Mouse (Mus musculus) embryo, embryonic 9.5 days (tissue): ENCODE measurements around the gene Grin2a.

Source experiments
- DNase-seq: peaks from one replicate; pipeline ENCODE4 v3.0.0-alpha.2; 2017; ENCODE audit errors: extremely low spot score

Gene Grin2a

DNA sequence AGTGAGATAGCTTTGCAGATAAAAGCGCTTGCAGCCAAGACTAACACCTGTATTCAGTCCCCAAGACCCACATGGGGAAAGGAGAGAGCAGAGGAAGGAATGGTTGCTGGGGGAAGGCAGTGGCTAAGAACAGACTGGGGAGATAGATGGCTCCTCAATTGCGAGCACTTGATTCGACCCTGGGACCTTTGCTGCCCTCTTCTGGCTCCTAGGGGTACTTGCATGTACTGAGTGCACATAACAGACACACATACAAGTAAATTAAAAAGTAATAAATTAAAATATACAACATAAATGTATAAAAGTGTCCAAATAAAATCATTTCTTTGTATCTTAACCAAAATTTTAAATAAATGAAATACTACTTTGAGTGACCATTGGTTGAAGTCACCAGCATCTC is 129.7 kb downstream of the Grin2a start:
- DNase-seq, result no peak

DNA sequence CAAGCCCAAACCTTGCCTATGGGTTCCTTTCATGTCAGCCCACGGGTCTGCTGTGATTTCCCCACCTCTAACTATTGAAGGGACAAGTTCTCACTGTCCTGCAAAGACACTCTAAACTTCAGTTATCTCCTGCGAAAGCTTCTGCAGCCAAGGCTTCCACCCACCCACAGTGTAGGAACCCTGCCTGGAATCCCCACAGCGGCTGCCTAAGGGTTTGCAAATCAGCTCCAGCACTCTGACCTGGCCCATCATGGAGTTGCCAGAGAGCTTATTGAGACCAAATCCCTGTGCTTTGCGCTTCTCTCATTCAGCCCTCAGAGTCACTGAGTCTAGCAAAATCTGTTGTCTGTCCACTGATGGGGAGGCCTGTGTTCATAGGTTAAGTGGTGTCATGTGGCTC is 130.3 kb downstream of the Grin2a start:
- DNase-seq, result no peak

DNA sequence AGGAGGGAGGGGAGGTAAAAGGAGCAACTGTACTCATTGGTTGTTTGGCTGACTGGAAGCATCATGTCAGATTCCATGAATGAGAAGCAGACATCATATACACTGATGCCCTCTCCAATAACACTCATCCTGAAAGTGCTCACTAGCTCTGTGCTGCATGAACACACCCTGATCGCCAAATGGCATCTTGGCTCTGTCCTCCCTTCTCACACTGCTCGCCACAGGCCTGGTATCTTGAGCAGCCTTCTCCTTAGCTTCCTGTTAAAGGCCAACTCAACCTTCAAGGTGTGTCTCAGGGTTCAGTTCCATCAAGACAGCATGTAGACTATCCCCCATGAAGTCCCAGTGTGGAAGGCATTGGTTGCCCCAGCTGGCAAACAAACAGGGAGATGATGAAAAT is 137.6 kb downstream of the Grin2a start:
- no peak for DNase-seq

- DNase-seq, result no peak
These were observed 143.9 kb downstream of the Grin2a start for GRCm38 (mm10) chr16:9851265-9851988.

DNA sequence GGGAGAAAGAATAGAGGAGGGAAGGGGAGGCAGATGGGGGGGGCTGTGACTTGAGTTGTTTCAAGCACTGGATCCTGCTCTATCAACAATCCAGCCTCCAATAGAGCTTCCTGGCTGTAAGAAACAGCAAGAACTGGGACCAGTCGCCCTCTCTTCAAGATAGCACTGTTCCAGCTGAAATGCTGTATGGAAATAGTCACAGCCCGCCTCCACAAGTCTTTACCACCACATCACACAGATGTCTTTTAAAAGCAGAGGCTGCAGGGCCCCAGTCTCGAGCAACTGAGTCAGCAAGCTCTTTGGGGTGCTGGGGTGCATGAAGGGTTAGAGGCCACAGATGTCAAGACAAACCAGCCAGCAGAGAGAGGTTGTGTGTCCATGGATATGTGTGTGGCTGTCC is 153.9 kb downstream of the Grin2a start:
- DNase-seq, result no peak

DNA sequence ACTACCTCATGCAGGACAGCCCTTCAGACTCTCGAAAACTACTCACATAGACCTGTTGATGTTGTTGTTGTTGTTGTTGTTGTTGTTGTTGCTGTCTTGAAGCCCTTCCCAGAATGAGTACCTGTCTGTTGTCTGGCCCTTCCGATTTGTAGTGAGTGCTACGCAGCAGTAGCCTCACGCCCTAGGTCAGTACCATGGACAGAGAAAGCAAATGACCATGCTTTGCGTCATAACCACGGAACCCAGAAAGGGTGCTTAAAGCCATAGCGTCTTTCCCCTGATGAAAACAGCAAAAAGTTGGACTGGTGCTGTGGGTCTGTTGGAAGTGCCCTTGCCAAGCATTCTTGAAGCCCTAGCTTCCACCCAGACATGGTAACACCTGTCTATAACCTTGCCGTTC is 158.8 kb downstream of the Grin2a start:
- peak; percentile 25 for DNase-seq

DNA sequence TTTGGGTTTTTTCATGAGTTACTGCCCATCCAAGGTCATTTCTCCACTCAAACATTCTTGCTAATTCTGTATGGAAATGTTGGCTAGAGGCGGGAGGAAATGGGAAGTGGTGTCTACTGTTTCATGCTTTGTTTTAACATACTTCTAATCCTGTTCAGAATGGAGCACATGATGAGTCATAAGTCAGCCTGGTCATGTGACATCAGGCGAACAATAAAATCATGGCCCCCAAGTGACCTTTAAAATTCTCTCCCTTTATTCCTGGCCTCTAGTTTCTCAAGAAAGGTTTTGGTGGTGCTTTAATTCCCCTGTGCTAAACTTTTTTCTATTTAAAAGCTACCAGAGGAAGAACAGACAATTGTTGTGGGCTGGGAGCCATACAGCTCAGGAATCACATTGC is 161.1 kb downstream of the Grin2a start:
- no peak for DNase-seq

GRCm38 (mm10) chr16:9825110-9825483 is 170.3 kb downstream of the Grin2a start:
- no peak for DNase-seq

GRCm38 (mm10) chr16:9824436-9825109 is 170.8 kb downstream of the Grin2a start:
- DNase-seq, result no peak

DNA sequence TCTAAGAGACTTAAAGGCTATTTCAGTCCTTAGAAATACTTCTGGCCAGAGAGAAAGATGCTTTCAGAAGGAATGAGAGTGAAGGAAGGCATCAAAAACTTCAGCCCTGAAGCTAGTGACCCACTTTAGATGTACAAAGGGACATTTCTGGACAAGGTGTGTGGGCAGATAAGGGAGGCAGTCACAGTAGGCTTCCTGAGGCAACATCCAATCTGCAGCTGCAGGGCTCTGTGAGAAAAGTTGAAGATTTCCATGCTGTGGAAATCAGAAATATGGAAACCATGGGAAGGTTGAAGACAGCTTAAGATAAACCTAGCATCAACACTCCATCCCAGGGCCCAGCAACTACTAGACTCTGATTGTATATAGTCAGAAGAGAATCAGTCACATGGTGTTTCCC is 171.7 kb downstream of the Grin2a start:
- no peak for DNase-seq

DNA sequence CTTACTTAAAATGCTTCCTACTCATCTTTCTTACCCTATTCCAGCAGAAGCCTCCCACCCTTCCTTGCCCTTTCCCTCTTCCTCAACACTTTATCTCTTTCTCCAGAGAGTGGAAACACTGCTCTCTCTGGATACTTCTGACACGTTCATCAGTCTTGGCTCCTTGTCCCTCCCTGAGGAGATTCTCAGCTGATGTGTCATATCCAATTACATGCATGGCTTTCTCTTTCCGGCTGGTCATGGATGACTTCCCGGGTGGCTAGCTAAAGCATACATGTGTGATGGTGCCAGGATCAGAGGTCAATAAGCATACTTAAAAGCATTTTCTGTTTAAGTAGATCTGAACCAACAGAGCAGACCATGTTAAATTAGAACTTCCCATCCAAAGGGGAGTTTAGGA is 175.9 kb downstream of the Grin2a start:
- DNase-seq, result no peak

DNA sequence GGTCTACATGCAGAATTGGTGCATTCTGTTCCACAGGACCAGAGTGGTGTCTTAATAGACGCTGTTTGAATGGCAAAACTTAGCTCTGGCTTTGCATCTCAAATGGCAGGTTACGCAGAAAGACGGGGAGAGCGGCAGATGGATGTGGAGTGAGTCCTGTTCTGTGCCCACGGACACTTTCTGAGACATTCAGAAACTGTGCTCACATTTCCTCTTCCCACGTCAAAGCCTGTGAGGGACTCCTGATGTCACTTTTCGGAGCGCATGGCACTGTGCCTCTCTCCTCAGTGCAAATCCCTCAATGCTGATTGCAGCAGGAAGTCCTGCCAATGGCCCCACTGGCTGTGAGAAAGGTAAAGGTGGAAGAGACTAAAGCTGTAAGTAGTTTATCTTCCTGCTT is 194.0 kb downstream of the Grin2a start:
- DNase-seq, result no peak

DNA sequence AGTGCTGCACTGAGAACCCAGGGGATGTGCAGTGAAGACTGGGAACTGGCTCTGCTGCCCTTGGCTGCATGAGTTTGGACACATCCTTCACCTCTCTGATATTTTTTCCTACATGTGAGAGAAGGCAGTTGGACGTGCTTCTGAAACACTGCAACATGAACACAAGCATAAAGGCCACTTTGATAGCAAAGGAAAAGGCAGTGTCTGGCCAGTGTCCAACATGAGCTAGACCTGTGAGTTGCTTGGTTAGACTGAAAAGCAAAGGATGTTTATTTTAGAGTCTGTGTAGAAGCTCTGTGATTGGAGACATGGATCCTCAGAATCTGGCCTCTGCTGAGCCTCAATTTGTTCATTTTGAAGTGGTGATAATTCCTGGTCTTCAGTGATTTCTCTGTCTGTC is 195.1 kb downstream of the Grin2a start:
- DNase-seq, result no peak

DNA sequence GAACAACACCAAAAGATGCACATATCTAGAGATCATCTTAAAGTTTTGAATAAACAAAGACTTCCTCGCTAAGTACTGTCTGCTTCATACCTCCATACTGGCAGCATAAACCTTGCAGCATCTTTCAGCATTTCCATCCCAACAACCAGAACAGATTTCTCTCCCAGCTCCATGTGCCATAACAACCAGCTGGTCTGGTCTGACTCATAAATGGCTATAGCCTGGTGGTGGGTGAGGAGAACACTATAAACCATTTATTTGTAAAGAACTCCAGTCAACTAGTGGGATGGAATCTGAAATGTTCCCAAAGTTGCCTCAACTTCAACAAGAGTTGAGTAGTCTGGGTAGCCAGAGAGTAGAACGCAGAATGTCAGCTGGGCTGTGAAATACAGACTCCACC is 202.4 kb downstream of the Grin2a start:
- DNase-seq, result no peak

DNA sequence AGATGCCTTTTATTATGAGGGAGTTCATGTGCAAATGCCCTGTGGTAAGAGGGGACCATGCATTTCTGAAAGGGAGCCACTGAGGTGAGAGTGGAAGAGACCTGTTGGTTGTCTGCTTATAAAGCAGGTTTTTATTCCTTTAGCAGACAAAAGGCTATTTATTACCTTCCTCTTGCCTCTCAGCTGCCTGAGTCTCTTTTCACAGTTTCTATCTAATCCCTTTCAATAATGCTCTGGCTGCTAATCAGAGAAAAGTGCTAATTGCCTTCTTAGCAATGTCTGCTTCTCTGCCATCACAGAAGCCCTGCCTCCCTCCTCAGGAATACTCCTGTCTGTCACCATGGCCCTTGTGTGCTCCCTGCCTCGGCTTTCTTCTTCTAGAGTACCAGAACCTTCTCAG is 209.1 kb downstream of the Grin2a start:
- DNase-seq, result no peak

GRCm38 (mm10) chr16:9785821-9786220 is 209.5 kb downstream of the Grin2a start:
- DNase-seq, result no peak

DNA sequence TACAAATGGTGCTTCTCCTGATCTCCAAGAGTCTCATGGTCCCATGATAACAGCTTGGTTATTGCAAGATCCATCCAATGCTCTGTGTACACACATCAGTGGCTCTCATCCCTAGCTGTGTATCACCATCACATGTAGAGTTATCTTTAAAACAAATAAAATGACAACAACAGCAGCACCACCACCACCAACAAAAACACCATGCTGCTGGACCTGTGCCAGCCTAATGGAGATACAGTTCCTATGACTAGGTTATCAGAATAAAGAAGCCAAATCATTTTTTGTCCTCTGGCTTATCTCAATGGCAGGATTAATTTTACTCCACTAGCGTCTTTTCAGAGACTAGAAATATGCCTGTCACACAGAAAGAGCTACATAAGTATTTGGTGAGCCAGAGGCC is 226.4 kb downstream of the Grin2a start:
- no peak for DNase-seq

DNA sequence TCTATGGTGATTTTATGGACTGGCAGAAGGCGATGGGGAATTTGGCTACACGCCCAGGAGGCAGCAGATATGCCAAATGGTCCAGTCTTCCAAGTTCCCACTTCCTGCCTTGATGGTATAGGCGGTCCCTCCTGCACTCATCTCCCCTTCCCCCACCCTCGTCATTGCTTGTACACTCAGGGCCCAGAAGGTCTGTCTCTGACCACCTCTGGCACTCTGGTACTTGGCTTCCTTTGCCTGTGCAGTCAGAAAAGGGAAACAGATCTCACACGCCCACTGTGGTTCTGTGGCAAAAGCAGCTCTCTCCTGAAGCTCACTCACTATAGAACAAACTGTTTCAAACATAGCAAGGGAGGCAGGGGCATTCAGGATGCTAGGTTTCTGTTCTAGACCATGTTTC is 227.0 kb downstream of the Grin2a start:
- DNase-seq, result no peak

DNA sequence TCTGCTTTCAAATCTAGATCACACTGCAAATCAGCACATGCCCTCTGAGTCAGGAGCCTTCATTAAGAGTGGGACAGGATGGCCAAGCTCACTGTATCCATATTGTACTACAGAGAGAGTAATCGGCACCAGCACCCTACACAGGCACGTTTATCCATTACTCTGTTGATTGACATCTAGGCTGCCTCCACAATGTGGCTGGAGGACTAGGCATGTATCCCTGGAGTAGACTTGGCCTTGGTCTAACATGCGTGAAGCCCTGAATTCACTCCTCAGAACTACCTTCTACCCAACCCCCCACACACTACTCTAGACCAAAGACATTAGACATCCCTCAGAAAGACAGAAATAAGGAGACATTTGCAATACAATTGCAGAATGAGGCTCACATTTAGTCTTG is 227.4 kb downstream of the Grin2a start:
- DNase-seq, result no peak

GRCm38 (mm10) chr16:9764086-9764485 is 231.3 kb downstream of the Grin2a start:
- DNase-seq, result no peak

DNA sequence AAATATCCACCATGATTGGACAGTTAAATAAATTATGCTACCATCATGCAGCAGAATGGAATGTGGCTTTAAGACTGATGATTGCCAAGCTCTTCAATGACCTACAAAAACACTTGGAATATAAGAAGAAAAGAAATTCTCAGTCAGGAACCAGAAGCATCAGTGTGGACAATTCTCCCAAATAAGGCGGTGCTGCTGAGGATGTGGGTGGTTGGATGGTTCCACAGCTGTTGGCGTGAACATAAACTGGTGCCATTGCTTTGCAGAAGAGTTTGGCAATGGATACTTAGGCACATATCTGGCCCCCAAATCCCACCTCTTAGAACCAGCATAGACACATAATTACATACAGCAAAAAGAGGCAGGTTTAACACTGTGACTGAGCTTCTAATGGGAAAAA is 235.0 kb downstream of the Grin2a start:
- no peak for DNase-seq

GRCm38 (mm10) chr16:9756849-9757248 is 238.5 kb downstream of the Grin2a start:
- DNase-seq, result no peak

DNA sequence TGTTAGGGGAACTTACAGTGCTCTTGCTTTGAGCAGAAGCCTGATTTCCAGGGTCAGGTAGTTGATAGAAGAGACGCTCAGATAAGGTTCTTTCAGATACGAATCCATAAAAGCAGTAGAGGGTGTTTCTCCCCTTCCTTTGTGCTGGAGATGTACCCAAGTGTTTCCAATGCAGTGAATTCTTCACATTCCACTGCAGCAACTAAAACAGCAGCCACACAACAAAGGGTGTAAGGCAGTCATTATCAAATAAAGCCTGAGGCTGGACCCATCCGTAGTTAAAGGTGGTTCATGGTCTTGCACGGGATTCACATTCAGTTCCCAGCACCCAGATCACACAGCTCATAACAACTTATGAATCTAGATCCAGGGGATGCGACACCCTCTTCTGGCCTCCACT is 241.3 kb downstream of the Grin2a start:
- DNase-seq, result no peak

DNA sequence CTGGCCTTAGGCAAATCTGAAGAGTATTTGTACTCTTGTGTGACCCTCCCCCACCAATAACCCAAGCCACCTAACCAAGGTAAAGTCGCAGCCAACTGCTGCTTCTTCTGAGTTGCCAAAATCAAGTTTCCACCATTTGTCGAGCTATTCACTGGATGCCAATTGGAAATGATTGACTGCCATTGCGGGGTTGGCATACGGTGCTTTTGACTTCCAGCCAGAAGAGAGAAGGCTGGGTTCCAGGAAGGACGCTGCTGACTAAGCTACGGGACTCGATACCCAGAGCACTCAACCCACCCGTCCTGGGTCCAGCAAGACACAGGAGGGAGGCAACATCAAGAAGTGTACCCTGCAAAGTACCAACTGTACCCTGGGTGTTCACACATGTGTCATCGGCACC is 242.3 kb downstream of the Grin2a start:
- DNase-seq, result no peak
